Mouse (Mus musculus) limb, embryonic 15.5 days (tissue): Measurements from ENCODE around the gene Il20ra. TPM values are rescaled to one million over a fixed set of nuclear protein-coding genes. Genes with fewer than 3 reads are reported as not detected.
A peak's percentile ranks its signal among the peaks of the same experiment; 100 is the strongest.

Experiments
- ATAC-seq: fragments of 200-750 bp; cut with Nextera tagmentation; 2 replicates; pipeline ENCODE4 v1.8.0; 2017; ENCODE audit warnings: low read depth, moderate TSS enrichment; ENCODE audit not compliant: insufficient number of reproducible peaks, low FRiP score, low TSS enrichment
- H3K27ac ChIP-seq: fragments of 300-500 bp; sonication (generic); 2 replicates; pipeline ENCODE4 v1.5.1; 2015; ENCODE audit warnings: moderate library complexity, mild to moderate bottlenecking, inconsistent platforms
- H3K27me3 ChIP-seq: fragments of 300-500 bp; sonication (generic); 2 replicates; pipeline ENCODE4 v1.6.1; 2015; ENCODE audit warnings: inconsistent platforms
- H3K36me3 ChIP-seq: fragments of 300-500 bp; sonication (generic); 2 replicates; pipeline ENCODE4 v1.6.1; 2015; ENCODE audit warnings: inconsistent platforms
- H3K4me1 ChIP-seq: fragments of 300-500 bp; sonication (generic); 2 replicates; pipeline ENCODE4 v1.6.1; 2015; ENCODE audit warnings: inconsistent platforms
- H3K4me2 ChIP-seq: fragments of 300-500 bp; sonication (generic); 2 replicates; pipeline ENCODE4 v1.6.1; 2015; ENCODE audit warnings: mild to moderate bottlenecking, inconsistent platforms
- H3K4me3 ChIP-seq: fragments of 300-500 bp; sonication (generic); 2 replicates; pipeline ENCODE4 v1.5.1; 2015; ENCODE audit warnings: mild to moderate bottlenecking, inconsistent platforms
- H3K9ac ChIP-seq: fragments of 300-500 bp; sonication (generic); 2 replicates; pipeline ENCODE4 v1.6.1; 2015; ENCODE audit warnings: inconsistent platforms
- H3K9me3 ChIP-seq: fragments of 300-500 bp; sonication (generic); 2 replicates; pipeline ENCODE4 v1.6.1; 2016; ENCODE audit warnings: inconsistent platforms
- WGBS: fragments of 180-500 bp; shearing (Covaris S2); methylation state at CpG from one replicate; pipeline ENCODE4 v1.1.7; 2015; 5-methylcytosine and 5-hydroxymethylcytosine counted together
- polyA plus RNA-seq: library from polyadenylated mRNA; unstranded; fragments of >200 nt; fragmentation: Nextera tagmentation; extraction: Ambion mirVana; gene quantifications from 2 replicates; pipeline ENCODE4 v1.2.1, GENCODE M21; 2015

The Il20ra gene
- 0.92 and 1.2 TPM in 2 replicates for polyA plus RNA-seq

- Histone ChIP-seq H3K9me3 (no peaks in the 10 kb centered on the region), H3K27ac (no peak within 1 kb of the TSS), H3K4me1 (peaks cover 5% of the 10 kb centered on the region), H3K4me2 (peak within 1 kb of the TSS; percentile 94), H3K27me3 (peaks cover 16% of the 10 kb centered on the region; the same call in 1 of the 2 replicates), H3K4me3 (peak within 1 kb of the TSS; percentile 50), H3K9ac (peak within 1 kb of the TSS; percentile 23; the same call in 1 of the 2 replicates), H3K36me3 (no peaks in the 10 kb centered on the region)
- 1% methylated on average over 29 of the region's 29 CpGs for WGBS
- ATAC-seq, result 0 out of 2 replicates have a peak, but pooled peaks have one; percentile 30
Observed at GRCm38 (mm10) chr10:19712421-19712836, at the start of gene Il20ra. Il20ra (plus strand) TSS chr10:19712570.

- no peaks in the 10 kb centered on the region for H3K9me3 ChIP-seq
- no peak overlapping the region for H3K4me2 ChIP-seq
- H3K27me3 ChIP-seq, result no peaks in the 10 kb centered on the region
- WGBS, result 87% methylated on average over 5 of the region's 5 CpGs
- H3K9ac ChIP-seq, result no peak overlapping the region
- no peak for ATAC-seq
- H3K4me3 ChIP-seq, result no peak overlapping the region
- H3K36me3 ChIP-seq, result no peaks in the 10 kb centered on the region
- no peak overlapping the region for H3K27ac ChIP-seq
- H3K4me1 ChIP-seq, result no peaks in the 10 kb centered on the region
Observed at GRCm38 (mm10) chr10:19668973-19669372, 43.4 kb upstream of the Il20ra start.

- ATAC-seq, result no peak
- H3K36me3 ChIP-seq, result no peaks in the 10 kb centered on the region
- no peak overlapping the region for H3K4me3 ChIP-seq
- H3K27ac ChIP-seq, result no peak overlapping the region
- H3K4me1 ChIP-seq, result no peaks in the 10 kb centered on the region
- H3K9ac ChIP-seq, result no peak overlapping the region
- no peak overlapping the region for H3K4me2 ChIP-seq
- H3K9me3 ChIP-seq, result no peaks in the 10 kb centered on the region
- no peaks in the 10 kb centered on the region for H3K27me3 ChIP-seq
Observed at GRCm38 (mm10) chr10:19672015-19672414, 40.4 kb upstream of the Il20ra start.

- Histone ChIP-seq H3K4me1 (no peaks in the 10 kb centered on the region), H3K27ac (no peak overlapping the region), H3K36me3 (no peaks in the 10 kb centered on the region), H3K9me3 (no peaks in the 10 kb centered on the region), H3K4me3 (no peak overlapping the region), H3K27me3 (no peaks in the 10 kb centered on the region), H3K4me2 (no peak overlapping the region), H3K9ac (no peak overlapping the region)
- ATAC-seq, result no peak
- 94% methylated on average over 1 of the region's 1 CpGs for WGBS
Observed at GRCm38 (mm10) chr10:19673146-19673545, 39.2 kb upstream of the Il20ra start.

GRCm38 (mm10) chr10:19687686-19688085 is 24.7 kb upstream of the Il20ra start:
- Histone ChIP-seq H3K9ac (no peak overlapping the region), H3K36me3 (no peaks in the 10 kb centered on the region), H3K4me1 (no peaks in the 10 kb centered on the region), H3K27me3 (no peaks in the 10 kb centered on the region), H3K4me3 (no peak overlapping the region), H3K27ac (no peak overlapping the region), H3K4me2 (no peak overlapping the region), H3K9me3 (no peaks in the 10 kb centered on the region)
- 70% methylated on average over 3 of the region's 3 CpGs for WGBS
- no peak for ATAC-seq

GRCm38 (mm10) chr10:19691287-19691686 is 21.1 kb upstream of the Il20ra start:
- Histone ChIP-seq H3K4me2 (no peak overlapping the region), H3K27ac (no peak overlapping the region), H3K4me3 (no peak overlapping the region), H3K36me3 (no peaks in the 10 kb centered on the region), H3K27me3 (no peaks in the 10 kb centered on the region), H3K9ac (no peak overlapping the region), H3K4me1 (no peaks in the 10 kb centered on the region), H3K9me3 (no peaks in the 10 kb centered on the region)
- ATAC-seq, result no peak
- 55% methylated on average over 3 of the region's 3 CpGs for WGBS

GRCm38 (mm10) chr10:19691771-19692170 is 20.6 kb upstream of the Il20ra start:
- H3K4me2 ChIP-seq, result no peak overlapping the region
- no peak overlapping the region for H3K27ac ChIP-seq
- no peak for ATAC-seq
- H3K27me3 ChIP-seq, result no peaks in the 10 kb centered on the region
- H3K4me3 ChIP-seq, result no peak overlapping the region
- H3K36me3 ChIP-seq, result no peaks in the 10 kb centered on the region
- H3K9me3 ChIP-seq, result no peaks in the 10 kb centered on the region
- WGBS, result 60% methylated on average over 13 of the region's 13 CpGs
- no peak overlapping the region for H3K9ac ChIP-seq
- H3K4me1 ChIP-seq, result no peaks in the 10 kb centered on the region

GRCm38 (mm10) chr10:19692332-19692731 is 20.0 kb upstream of the Il20ra start:
- H3K27me3 ChIP-seq, result no peaks in the 10 kb centered on the region
- no peaks in the 10 kb centered on the region for H3K36me3 ChIP-seq
- no peak overlapping the region for H3K4me2 ChIP-seq
- no peak overlapping the region for H3K9ac ChIP-seq
- H3K4me1 ChIP-seq, result no peaks in the 10 kb centered on the region
- no peak for ATAC-seq
- H3K27ac ChIP-seq, result no peak overlapping the region
- no peak overlapping the region for H3K4me3 ChIP-seq
- H3K9me3 ChIP-seq, result no peaks in the 10 kb centered on the region
- WGBS, result 82% methylated on average over 7 of the region's 7 CpGs

- Histone ChIP-seq H3K4me2 (no peak overlapping the region), H3K9me3 (no peaks in the 10 kb centered on the region), H3K27me3 (no peaks in the 10 kb centered on the region), H3K4me3 (no peak overlapping the region), H3K36me3 (no peaks in the 10 kb centered on the region), H3K4me1 (no peaks in the 10 kb centered on the region), H3K27ac (no peak overlapping the region), H3K9ac (no peak overlapping the region)
- 57% methylated on average over 8 of the region's 8 CpGs for WGBS
- ATAC-seq, result no peak
Observed at GRCm38 (mm10) chr10:19692988-19693387, 19.4 kb upstream of the Il20ra start.

GRCm38 (mm10) chr10:19693629-19694028 is 18.7 kb upstream of the Il20ra start:
- 57% methylated on average over 2 of the region's 2 CpGs for WGBS
- Histone ChIP-seq H3K9ac (no peak overlapping the region), H3K4me2 (no peak overlapping the region), H3K36me3 (no peaks in the 10 kb centered on the region), H3K4me1 (no peaks in the 10 kb centered on the region), H3K27me3 (no peaks in the 10 kb centered on the region), H3K9me3 (no peaks in the 10 kb centered on the region), H3K4me3 (no peak overlapping the region), H3K27ac (no peak overlapping the region)
- ATAC-seq, result no peak

GRCm38 (mm10) chr10:19699331-19699730 is 13.0 kb upstream of the Il20ra start:
- WGBS, result 30% methylated on average over 1 of the region's 1 CpGs
- no peak for ATAC-seq

GRCm38 (mm10) chr10:19704445-19704844 is 7.9 kb upstream of the Il20ra start:
- H3K36me3 ChIP-seq, result no peaks in the 10 kb centered on the region
- ATAC-seq, result no peak
- no peak overlapping the region for H3K27ac ChIP-seq
- H3K4me3 ChIP-seq, result no peak overlapping the region
- H3K4me2 ChIP-seq, result no peak overlapping the region
- no peaks in the 10 kb centered on the region for H3K4me1 ChIP-seq
- no peaks in the 10 kb centered on the region for H3K27me3 ChIP-seq
- WGBS, result 63% methylated on average over 8 of the region's 8 CpGs
- no peaks in the 10 kb centered on the region for H3K9me3 ChIP-seq
- H3K9ac ChIP-seq, result no peak overlapping the region

More at GRCm38 (mm10) chr10:19699331-19699730, 13.0 kb upstream of the Il20ra start:
- Histone ChIP-seq H3K9me3 (no peaks in the 10 kb centered on the region), H3K9ac (no peak overlapping the region), H3K27me3 (no peaks in the 10 kb centered on the region), H3K27ac (no peak overlapping the region), H3K36me3 (no peaks in the 10 kb centered on the region), H3K4me1 (no peaks in the 10 kb centered on the region), H3K4me3 (no peak overlapping the region), H3K4me2 (no peak overlapping the region)

GRCm38 (mm10) chr10:19707768-19708167 is 4.6 kb upstream of the Il20ra start:
- Histone ChIP-seq H3K36me3 (no peaks in the 10 kb centered on the region), H3K4me1 (peaks cover 4% of the 10 kb centered on the region), H3K27me3 (0 out of 2 replicates have a peak, but pooled peaks cover 16% of the 10 kb centered on the region), H3K27ac (no peak overlapping the region), H3K9me3 (no peaks in the 10 kb centered on the region), H3K4me3 (no peak overlapping the region), H3K4me2 (no peak overlapping the region), H3K9ac (no peak overlapping the region)
- ATAC-seq, result no peak
- WGBS, result 66% methylated on average over 12 of the region's 12 CpGs
